Mouse (Mus musculus): Measurements from ENCODE around the gene Btbd35f9. TPM values are rescaled to one million over a fixed set of nuclear protein-coding genes. Genes with fewer than 3 reads are reported as not detected.
"Not testable (repeated sequence)": the region's sequence is repeated elsewhere in the genome, so short reads cannot be mapped to it uniquely, and the experiment has no call there.

Gene Btbd35f9
- total RNA-seq (2021) = not detected
- long read RNA-seq, experiment 1 = 0 reads
- long read RNA-seq, experiment 2 = 0 reads

- not testable (repeated sequence) for DNase-seq (ENCODE audit: low spot score in 2 of 2)
These were observed at the start of gene Btbd35f9 for GRCm38 (mm10) chrX:34161399-34161798. Btbd35f9 (minus strand) TSS chrX:34161499.

Other genes starting within 250 kb of the Btbd35f9 start
- gene Btbd35f6, start 205.0 kb downstream of the Btbd35f9 start, total RNA-seq (2021) = not detected
- gene Gm21870, start 174.7 kb downstream of the Btbd35f9 start, total RNA-seq (2021) = not detected
- gene Spin2g, start 77.2 kb upstream of the Btbd35f9 start, total RNA-seq (2021) = not detected